Mouse (Mus musculus): ENCODE measurements around the gene Unc5b. TPM values are rescaled to one million over a fixed set of nuclear protein-coding genes. Genes with fewer than 3 reads are reported as not detected.

The Unc5b gene
- polyA plus RNA-seq, 1 experiment from 2014 or later = 10.2 TPM

DNA sequence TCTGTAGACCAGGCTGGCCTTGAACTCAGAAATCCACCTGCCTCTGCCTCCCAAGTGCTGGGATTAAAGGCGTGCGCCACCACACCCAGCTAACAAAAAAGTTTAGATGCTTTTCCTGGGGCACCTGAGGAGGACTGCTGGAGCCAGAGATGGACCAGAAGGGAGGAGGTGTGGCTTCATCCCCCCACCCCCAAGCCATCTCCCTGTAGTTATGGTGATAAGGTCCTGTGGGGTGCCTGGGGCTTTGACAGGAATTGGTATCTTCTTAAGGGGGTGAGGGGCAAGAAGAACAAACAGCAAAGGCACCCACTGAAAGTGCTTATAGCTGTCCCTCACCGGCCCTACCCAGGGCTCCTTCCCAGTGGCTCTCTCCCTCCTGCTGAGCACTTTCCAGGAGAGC, 104.5 kb downstream of the Unc5b start:
- WGBS = 72% methylated on average over 3 of the region's 3 CpGs
- Histone ChIP-seq H3K36me3 (ENCODE audit: control insufficient read depth, insufficient read depth, low read length) (no peaks in the 10 kb centered on the region), H3K4me2 (ENCODE audit: low read depth, severe bottlenecking) (no peak overlapping the region)

DNA sequence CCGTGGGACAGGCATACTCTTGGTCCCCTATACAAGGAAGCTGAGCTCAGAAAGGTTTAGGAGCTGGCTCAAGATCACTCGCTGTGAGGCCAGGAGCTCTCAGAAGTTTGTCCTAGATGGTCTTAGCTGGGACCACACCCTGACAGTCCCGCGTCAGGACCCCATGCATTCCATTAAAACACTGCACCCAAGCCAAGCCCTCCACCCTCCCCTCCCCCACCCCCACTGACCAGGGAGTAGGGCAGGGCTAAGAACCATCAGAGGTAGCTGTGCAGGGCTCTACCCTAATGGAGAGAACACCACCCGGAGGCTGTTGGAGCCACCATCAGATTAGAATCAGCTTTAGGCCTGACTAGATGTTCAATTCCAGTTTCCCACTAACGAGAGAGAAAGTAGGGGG, 106.9 kb downstream of the Unc5b start:
- H3K36me3 ChIP-seq (ENCODE audit: control insufficient read depth, insufficient read depth, low read length) = no peaks in the 10 kb centered on the region
- no peak overlapping the region for H3K4me3 ChIP-seq (ENCODE audit: low read depth, low read length)
- H3K9ac ChIP-seq (ENCODE audit: low read length) = no peak overlapping the region
- no peaks in the 10 kb centered on the region for H3K27me3 ChIP-seq (ENCODE audit: control insufficient read depth, insufficient read depth, low read length)
- H3K9me3 ChIP-seq (ENCODE audit: control insufficient read depth, low read length) = no peaks in the 10 kb centered on the region
- 0 out of 2 replicates have a peak, but pooled peaks cover 2% of the 10 kb centered on the region for H3K4me1 ChIP-seq (ENCODE audit: control insufficient read depth, insufficient read depth, low read length)
- H3K4me2 ChIP-seq (ENCODE audit: low read depth, severe bottlenecking) = no peak overlapping the region
- 58% methylated on average over 6 of the region's 6 CpGs for WGBS
- ATAC-seq (ENCODE audit: insufficient number of reproducible peaks, low FRiP score, low TSS enrichment, low read depth) (no peak), DNase-seq (ENCODE audit: low spot score) (no peak)
- no peak overlapping the region for H3K27ac ChIP-seq (replicated peaks; ENCODE audit: low read depth, low read length)

More for the DNA sequence above, 104.5 kb downstream of the Unc5b start:
- Histone ChIP-seq H3K9ac (ENCODE audit: low read length) (no peak overlapping the region), H3K9me3 (ENCODE audit: control insufficient read depth, low read length) (no peaks in the 10 kb centered on the region), H3K4me3 (ENCODE audit: low read depth, low read length) (no peak overlapping the region), H3K27me3 (ENCODE audit: control insufficient read depth, insufficient read depth, low read length) (no peaks in the 10 kb centered on the region), H3K27ac (replicated peaks; ENCODE audit: low read depth, low read length) (no peak overlapping the region), H3K4me1 (ENCODE audit: control insufficient read depth, insufficient read depth, low read length) (0 out of 2 replicates have a peak, but pooled peaks cover 2% of the 10 kb centered on the region)
- ATAC-seq (ENCODE audit: insufficient number of reproducible peaks, low FRiP score, low TSS enrichment, low read depth) = no peak
- no peak for DNase-seq (ENCODE audit: low spot score)

DNA sequence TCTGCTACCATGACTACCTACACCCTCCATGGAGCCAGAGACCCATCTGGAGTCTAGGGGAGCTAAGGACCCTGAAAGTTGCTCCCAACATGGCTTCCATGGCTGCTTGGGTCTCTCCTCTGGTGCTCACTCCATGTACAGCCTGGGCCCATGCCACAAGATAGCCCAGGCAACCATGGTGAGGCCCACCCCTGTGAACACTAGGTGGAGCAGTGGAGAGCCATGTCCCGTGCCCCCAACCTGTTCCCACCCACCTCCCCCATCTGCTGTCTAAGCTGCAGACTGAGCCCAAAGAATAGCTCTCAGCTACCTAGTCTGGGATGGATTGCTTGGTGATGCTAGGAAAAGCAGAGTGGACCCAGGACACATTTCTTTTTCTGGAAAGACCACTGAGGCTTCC, 108.0 kb downstream of the Unc5b start:
- Histone ChIP-seq H3K4me3 (ENCODE audit: low read depth, low read length) (no peak overlapping the region), H3K36me3 (ENCODE audit: control insufficient read depth, insufficient read depth, low read length) (no peaks in the 10 kb centered on the region; the same call in 1 of the 2 replicates), H3K4me1 (ENCODE audit: control insufficient read depth, insufficient read depth, low read length) (0 out of 2 replicates have a peak, but pooled peaks cover 2% of the 10 kb centered on the region), H3K27ac (replicated peaks; ENCODE audit: low read depth, low read length) (no peak overlapping the region), H3K4me2 (ENCODE audit: low read depth, severe bottlenecking) (no peak overlapping the region), H3K9ac (ENCODE audit: low read length) (no peak overlapping the region), H3K9me3 (ENCODE audit: control insufficient read depth, low read length) (no peaks in the 10 kb centered on the region), H3K27me3 (ENCODE audit: control insufficient read depth, insufficient read depth, low read length) (no peaks in the 10 kb centered on the region)
- ATAC-seq (ENCODE audit: insufficient number of reproducible peaks, low FRiP score, low TSS enrichment, low read depth) (no peak), DNase-seq (ENCODE audit: low spot score) (no peak)
- WGBS = 55% methylated on average over 1 of the region's 1 CpGs

DNA sequence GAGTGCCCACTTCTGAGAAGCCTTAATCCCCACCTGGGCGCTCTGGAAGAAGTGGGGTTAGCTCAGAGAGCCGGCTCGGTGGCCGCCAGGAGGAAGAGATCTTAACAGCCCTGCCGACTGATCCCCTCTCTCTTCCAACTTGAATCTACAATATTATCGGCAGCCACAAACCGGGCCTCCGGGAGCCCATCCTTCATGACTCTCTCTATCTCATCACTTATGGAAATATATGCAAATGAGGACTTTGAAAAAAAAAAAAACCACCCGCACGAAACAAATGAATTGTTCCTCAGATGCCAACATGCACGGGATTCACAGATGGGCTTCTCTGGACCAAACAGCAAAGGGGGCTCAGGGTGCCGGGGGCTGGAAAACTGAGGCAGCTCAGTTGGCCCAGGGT, 109.7 kb downstream of the Unc5b start:
- Histone ChIP-seq H3K9me3 (ENCODE audit: control insufficient read depth, low read length) (no peaks in the 10 kb centered on the region), H3K4me2 (ENCODE audit: low read depth, severe bottlenecking) (no peak overlapping the region), H3K27me3 (ENCODE audit: control insufficient read depth, insufficient read depth, low read length) (no peaks in the 10 kb centered on the region), H3K4me3 (ENCODE audit: low read depth, low read length) (no peak overlapping the region), H3K4me1 (ENCODE audit: control insufficient read depth, insufficient read depth, low read length) (no peaks in the 10 kb centered on the region), H3K9ac (ENCODE audit: low read length) (no peak overlapping the region), H3K27ac (replicated peaks; ENCODE audit: low read depth, low read length) (no peak overlapping the region), H3K36me3 (ENCODE audit: control insufficient read depth, insufficient read depth, low read length) (no peaks in the 10 kb centered on the region; the same call in 1 of the 2 replicates)
- 58% methylated on average over 12 of the region's 12 CpGs for WGBS
- DNase-seq (ENCODE audit: low spot score) (no peak), ATAC-seq (ENCODE audit: insufficient number of reproducible peaks, low FRiP score, low TSS enrichment, low read depth) (no peak)

DNA sequence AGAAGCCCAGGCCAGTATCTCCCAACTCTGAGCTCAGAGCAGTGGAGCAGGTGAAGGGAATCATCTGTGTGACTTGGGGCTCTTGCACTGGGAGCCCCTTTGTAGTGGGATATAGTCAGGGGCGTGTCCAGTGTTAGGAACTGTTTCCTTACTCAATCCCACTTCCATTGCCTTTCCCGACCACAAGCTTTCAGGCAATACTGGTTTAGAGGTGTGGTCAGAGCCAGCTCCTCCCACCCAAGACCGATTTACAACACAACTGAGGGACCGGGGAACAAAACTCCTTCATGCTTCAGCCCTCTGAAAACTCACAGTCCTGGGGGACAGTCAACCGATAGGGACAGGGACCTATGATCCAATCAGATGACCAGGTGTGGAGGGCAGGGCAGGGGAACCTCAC, 110.9 kb downstream of the Unc5b start:
- H3K4me3 ChIP-seq (ENCODE audit: low read depth, low read length) = no peak overlapping the region
- DNase-seq (ENCODE audit: low spot score) (no peak), ATAC-seq (ENCODE audit: insufficient number of reproducible peaks, low FRiP score, low TSS enrichment, low read depth) (peak; percentile 57; the same call in 1 of the 2 replicates)
- H3K9ac ChIP-seq (ENCODE audit: low read length) = no peak overlapping the region
- no peak overlapping the region for H3K27ac ChIP-seq (replicated peaks; ENCODE audit: low read depth, low read length)
- no peaks in the 10 kb centered on the region; the same call in 1 of the 2 replicates for H3K36me3 ChIP-seq (ENCODE audit: control insufficient read depth, insufficient read depth, low read length)
- no peak overlapping the region for H3K4me2 ChIP-seq (ENCODE audit: low read depth, severe bottlenecking)
- no peaks in the 10 kb centered on the region for H3K4me1 ChIP-seq (ENCODE audit: control insufficient read depth, insufficient read depth, low read length)
- H3K27me3 ChIP-seq (ENCODE audit: control insufficient read depth, insufficient read depth, low read length) = no peaks in the 10 kb centered on the region
- 74% methylated on average over 5 of the region's 5 CpGs for WGBS
- H3K9me3 ChIP-seq (ENCODE audit: control insufficient read depth, low read length) = no peaks in the 10 kb centered on the region

DNA sequence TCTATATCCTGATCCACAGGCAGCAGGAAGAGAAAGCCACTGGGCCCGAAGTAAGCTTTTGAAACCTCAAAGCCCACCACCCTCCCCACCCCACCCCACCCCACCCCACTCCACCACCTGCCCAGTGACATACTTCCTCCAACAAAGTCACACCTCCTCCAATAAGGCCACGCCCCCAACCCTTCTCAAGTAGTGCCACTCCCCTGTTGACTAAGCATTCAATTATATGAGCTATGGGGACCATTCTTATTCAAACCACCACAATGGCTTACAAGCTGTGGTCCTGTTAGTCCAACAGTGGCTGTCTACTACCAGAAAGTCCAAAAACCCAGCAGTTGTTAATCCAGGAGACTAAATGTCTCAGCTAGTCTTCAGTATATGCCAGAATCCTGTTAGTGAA, 112.9 kb downstream of the Unc5b start:
- whole genome bisulfite sequencing = 91% methylated on average over 2 of the region's 2 CpGs
- no peak overlapping the region for H3K27ac ChIP-seq (replicated peaks; ENCODE audit: low read depth, low read length)
- H3K9ac ChIP-seq (ENCODE audit: low read length) = no peak overlapping the region
- no peak overlapping the region for H3K4me3 ChIP-seq (ENCODE audit: low read depth, low read length)
- DNase-seq (ENCODE audit: low spot score) (no peak), ATAC-seq (ENCODE audit: insufficient number of reproducible peaks, low FRiP score, low TSS enrichment, low read depth) (no peak)
- H3K27me3 ChIP-seq (ENCODE audit: control insufficient read depth, insufficient read depth, low read length) = no peaks in the 10 kb centered on the region
- H3K4me2 ChIP-seq (ENCODE audit: low read depth, severe bottlenecking) = no peak overlapping the region
- peaks cover 5% of the 10 kb centered on the region; the same call in 1 of the 2 replicates for H3K36me3 ChIP-seq (ENCODE audit: control insufficient read depth, insufficient read depth, low read length)
- peaks cover 3% of the 10 kb centered on the region; the same call in 1 of the 2 replicates for H3K9me3 ChIP-seq (ENCODE audit: control insufficient read depth, low read length)
- no peaks in the 10 kb centered on the region for H3K4me1 ChIP-seq (ENCODE audit: control insufficient read depth, insufficient read depth, low read length)

DNA sequence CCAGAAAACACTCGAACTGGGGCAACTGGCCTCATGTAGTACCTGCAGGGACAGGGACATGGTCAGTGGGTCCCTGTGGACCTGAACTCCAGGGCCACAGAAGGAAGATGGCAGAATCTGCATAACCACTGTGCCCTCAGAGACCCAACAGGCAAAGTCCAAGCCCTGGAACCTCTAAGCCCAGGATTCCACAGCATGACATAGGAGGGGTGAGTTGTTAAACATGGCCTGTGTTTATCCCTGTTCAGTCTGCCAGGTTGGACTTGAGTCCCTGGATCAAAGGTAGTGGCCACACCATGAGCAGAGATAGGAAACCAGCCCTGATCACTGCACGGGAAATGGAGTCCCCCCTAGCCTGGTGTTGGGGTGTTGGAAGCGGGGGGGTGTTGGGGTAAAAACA, 114.9 kb downstream of the Unc5b start:
- Histone ChIP-seq H3K4me3 (ENCODE audit: low read depth, low read length) (no peak overlapping the region), H3K36me3 (ENCODE audit: control insufficient read depth, insufficient read depth, low read length) (peaks cover 5% of the 10 kb centered on the region; the same call in 1 of the 2 replicates), H3K9me3 (ENCODE audit: control insufficient read depth, low read length) (peaks cover 3% of the 10 kb centered on the region; the same call in 1 of the 2 replicates), H3K4me1 (ENCODE audit: control insufficient read depth, insufficient read depth, low read length) (no peaks in the 10 kb centered on the region), H3K27ac (replicated peaks; ENCODE audit: low read depth, low read length) (no peak overlapping the region), H3K9ac (ENCODE audit: low read length) (no peak overlapping the region), H3K4me2 (ENCODE audit: low read depth, severe bottlenecking) (no peak overlapping the region), H3K27me3 (ENCODE audit: control insufficient read depth, insufficient read depth, low read length) (no peaks in the 10 kb centered on the region)
- ATAC-seq (ENCODE audit: insufficient number of reproducible peaks, low FRiP score, low TSS enrichment, low read depth) (no peak), DNase-seq (ENCODE audit: low spot score) (no peak)
- 78% methylated on average over 3 of the region's 3 CpGs for WGBS

Other genes starting within 250 kb of the Unc5b start
- gene Cdh23, start 135.1 kb downstream of the Unc5b start, polyA plus RNA-seq (2014; fragmentation: Nextera tagmentation; extraction: Ambion mirVana) = 0.16 and 0.71 TPM in 2 replicates
- gene Slc29a3, start 78.8 kb downstream of the Unc5b start, polyA plus RNA-seq (2014; fragmentation: Nextera tagmentation; extraction: Ambion mirVana) = 6.4 and 6.8 TPM in 2 replicates

All from limb, embryonic 11.5 days (tissue).